Mouse (Mus musculus) megakaryocyte, embryonic 14.5 days (primary cell): ENCODE data around the gene Rapsn. TPM values are rescaled to one million over a fixed set of nuclear protein-coding genes. Genes with fewer than 3 reads are reported as not detected.
A peak's percentile ranks its signal among the peaks of the same experiment; 100 is the strongest.
"Not testable (repeated sequence)": the region's sequence is repeated elsewhere in the genome, so short reads cannot be mapped to it uniquely, and the experiment has no call there.

Experiments
- H3K27me3 ChIP-seq: replicated peaks from 2 replicates; pipeline ENCODE3; 2012; ENCODE audit warnings: inconsistent platforms
- H3K36me3 ChIP-seq: replicated peaks from 2 replicates; pipeline ENCODE3; 2012; ENCODE audit warnings: low read length, inconsistent platforms, mixed read lengths
- H3K4me1 ChIP-seq: 2 replicates; pipeline ENCODE4 v1.6.1; 2012; ENCODE audit warnings: inconsistent platforms
- H3K4me3 ChIP-seq: replicated peaks from 2 replicates; pipeline ENCODE3; 2012; ENCODE audit warnings: moderate library complexity, mild to moderate bottlenecking, inconsistent platforms
- H3K9me3 ChIP-seq: 2 replicates; pipeline ENCODE4 v1.6.1; 2012; ENCODE audit warnings: inconsistent platforms
- FLI1 ChIP-seq: IDR thresholded peaks from 2 replicates; pipeline ENCODE4 v1.6.1; 2012; ENCODE audit warnings: low read length, inconsistent platforms, mixed read lengths
- GATA1 ChIP-seq: IDR thresholded peaks from 3 replicates; pipeline ENCODE4 v1.6.1; 2012; ENCODE audit warnings: mixed read lengths, low read length, inconsistent platforms, borderline replicate concordance
- polyA plus RNA-seq: library from polyadenylated mRNA; stranded (reverse); fragments of >175 nt; gene quantifications from 2 replicates; pipeline ENCODE4 v1.2.3, GENCODE M21; 2012; ENCODE audit warnings: low replicate concordance; ENCODE audit not compliant: insufficient read depth

Gene Rapsn
- polyA plus RNA-seq, 1 experiment, result 10.3 TPM

DNA sequence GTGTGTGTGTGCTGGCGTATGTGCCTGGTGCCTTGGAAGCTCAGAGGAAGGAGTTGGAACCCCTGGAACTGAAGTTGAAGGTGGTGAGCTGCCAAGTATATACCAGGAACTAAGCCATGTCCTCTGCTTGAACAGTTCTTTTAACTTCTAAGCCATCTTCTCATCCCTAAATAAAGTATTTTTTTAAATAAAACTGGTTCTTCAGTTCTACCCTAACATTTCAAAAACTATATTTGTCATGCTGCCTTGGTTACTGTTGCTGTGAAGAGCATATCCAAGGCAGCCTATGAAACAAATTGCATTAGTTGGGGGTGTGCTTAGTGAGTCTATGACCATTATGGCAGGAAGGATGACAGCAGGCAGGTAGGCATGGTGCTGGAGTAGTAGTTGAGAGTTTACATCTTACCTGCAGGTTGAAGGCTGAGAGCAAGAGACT is 10.3 kb upstream of the Rapsn start:
- H3K27me3 ChIP-seq, result no peaks in the 10 kb centered on the region
- H3K36me3 ChIP-seq, result peaks cover 39% of the 10 kb centered on the region
- no peak overlapping the region for H3K4me3 ChIP-seq
- no peaks in the 10 kb centered on the region for H3K9me3 ChIP-seq
- TF ChIP-seq FLI1 (no peak), GATA1 (no peak)
- H3K4me1 ChIP-seq, result peaks cover 49% of the 10 kb centered on the region

GRCm38 (mm10) chr2:91026491-91026890 is 8.9 kb upstream of the Rapsn start:
- peaks cover 29% of the 10 kb centered on the region for H3K36me3 ChIP-seq
- peaks cover 52% of the 10 kb centered on the region for H3K4me1 ChIP-seq
- no peak overlapping the region for H3K4me3 ChIP-seq

DNA sequence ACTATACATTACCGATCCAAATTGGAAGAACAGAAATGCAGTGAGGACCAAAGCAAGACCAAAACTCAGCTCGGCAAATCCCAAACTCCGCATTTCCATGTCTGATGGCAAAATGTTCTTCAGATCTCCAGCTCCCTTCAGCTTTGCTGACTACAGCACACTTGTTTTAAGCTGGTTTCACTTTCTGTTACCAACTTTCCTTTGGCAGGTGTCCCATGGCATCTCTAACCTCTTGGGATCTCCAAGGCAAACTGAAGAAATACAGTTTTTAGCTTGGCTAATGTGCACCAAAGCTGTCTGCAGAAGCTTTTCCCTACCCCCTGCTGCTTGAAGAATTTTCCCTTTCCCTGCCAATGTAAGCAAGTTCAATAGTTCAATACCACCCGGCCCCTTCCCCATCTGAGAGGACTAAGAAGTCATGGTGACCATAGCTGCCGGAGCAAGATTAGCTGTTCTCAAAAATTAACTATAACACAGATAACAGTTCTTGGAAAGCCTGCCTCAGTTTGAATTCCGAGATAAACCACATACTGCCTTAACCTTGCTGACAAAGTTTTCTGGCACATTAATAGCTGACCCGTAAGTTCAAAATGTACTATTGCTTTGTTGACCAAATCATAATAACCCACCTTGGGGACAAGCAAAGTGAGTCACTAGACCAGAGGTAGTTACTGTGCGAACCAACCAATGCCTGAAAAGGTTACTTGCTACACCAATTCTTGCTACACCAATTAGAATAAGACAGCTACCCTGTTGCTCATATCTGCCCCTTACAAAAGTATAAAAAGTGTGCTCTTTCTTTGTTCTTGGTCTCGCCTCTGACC is 7.8 kb upstream of the Rapsn start:
- Histone ChIP-seq H3K27me3 (no peaks in the 10 kb centered on the region), H3K9me3 (no peaks in the 10 kb centered on the region), H3K36me3 (peaks cover 26% of the 10 kb centered on the region), H3K4me3 (peak overlapping the region; percentile 72), H3K4me1 (peaks cover 57% of the 10 kb centered on the region)
- TF ChIP-seq FLI1 (no peak), GATA1 (no peak)

More at GRCm38 (mm10) chr2:91026491-91026890, 8.9 kb upstream of the Rapsn start:
- H3K27me3 ChIP-seq, result no peaks in the 10 kb centered on the region
- H3K9me3 ChIP-seq, result no peaks in the 10 kb centered on the region
- TF ChIP-seq GATA1 (no peak), FLI1 (no peak)

DNA sequence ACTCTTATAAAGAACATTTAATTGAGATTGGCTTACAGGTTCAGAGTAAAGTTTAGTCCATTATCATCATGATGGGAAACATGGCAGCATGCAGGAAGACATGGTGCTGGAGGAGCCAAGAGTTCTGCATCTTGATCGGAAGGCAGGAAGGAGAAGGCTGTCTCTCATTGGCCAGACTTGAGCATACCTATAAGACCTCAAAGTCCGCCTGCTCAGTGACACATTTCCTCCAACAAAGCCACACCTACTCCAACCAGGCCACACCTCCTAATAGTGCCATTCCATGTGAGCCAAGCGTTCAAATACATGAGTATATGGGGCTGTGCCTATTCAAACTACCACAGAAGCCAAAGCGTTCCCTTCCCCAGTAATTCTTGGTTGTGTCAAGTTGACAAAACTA is 4.2 kb upstream of the Rapsn start:
- Histone ChIP-seq H3K4me3 (no peak overlapping the region), H3K9me3 (no peaks in the 10 kb centered on the region), H3K4me1 (peaks cover 63% of the 10 kb centered on the region), H3K36me3 (no peaks in the 10 kb centered on the region), H3K27me3 (peaks cover 8% of the 10 kb centered on the region)
- TF ChIP-seq FLI1, result no peak

- no peak overlapping the region for H3K4me3 ChIP-seq
Measured at GRCm38 (mm10) chr2:91033000-91033399, 2.4 kb upstream of the Rapsn start.

GRCm38 (mm10) chr2:91041786-91042185 is 6.4 kb downstream of the Rapsn start:
- H3K4me3 ChIP-seq, result no peak overlapping the region
- TF ChIP-seq GATA1 (no peak), FLI1 (no peak)
- peaks cover 62% of the 10 kb centered on the region for H3K4me1 ChIP-seq
- no peaks in the 10 kb centered on the region for H3K27me3 ChIP-seq
- H3K9me3 ChIP-seq, result peaks cover 4% of the 10 kb centered on the region; the same call in 1 of the 2 replicates
- H3K36me3 ChIP-seq, result peaks cover 4% of the 10 kb centered on the region

More at GRCm38 (mm10) chr2:91033000-91033399, 2.4 kb upstream of the Rapsn start:
- Histone ChIP-seq H3K27me3 (peaks cover 12% of the 10 kb centered on the region), H3K9me3 (no peaks in the 10 kb centered on the region), H3K4me1 (peaks cover 46% of the 10 kb centered on the region), H3K36me3 (no peaks in the 10 kb centered on the region)
- TF ChIP-seq GATA1 (no peak), FLI1 (no peak)

DNA sequence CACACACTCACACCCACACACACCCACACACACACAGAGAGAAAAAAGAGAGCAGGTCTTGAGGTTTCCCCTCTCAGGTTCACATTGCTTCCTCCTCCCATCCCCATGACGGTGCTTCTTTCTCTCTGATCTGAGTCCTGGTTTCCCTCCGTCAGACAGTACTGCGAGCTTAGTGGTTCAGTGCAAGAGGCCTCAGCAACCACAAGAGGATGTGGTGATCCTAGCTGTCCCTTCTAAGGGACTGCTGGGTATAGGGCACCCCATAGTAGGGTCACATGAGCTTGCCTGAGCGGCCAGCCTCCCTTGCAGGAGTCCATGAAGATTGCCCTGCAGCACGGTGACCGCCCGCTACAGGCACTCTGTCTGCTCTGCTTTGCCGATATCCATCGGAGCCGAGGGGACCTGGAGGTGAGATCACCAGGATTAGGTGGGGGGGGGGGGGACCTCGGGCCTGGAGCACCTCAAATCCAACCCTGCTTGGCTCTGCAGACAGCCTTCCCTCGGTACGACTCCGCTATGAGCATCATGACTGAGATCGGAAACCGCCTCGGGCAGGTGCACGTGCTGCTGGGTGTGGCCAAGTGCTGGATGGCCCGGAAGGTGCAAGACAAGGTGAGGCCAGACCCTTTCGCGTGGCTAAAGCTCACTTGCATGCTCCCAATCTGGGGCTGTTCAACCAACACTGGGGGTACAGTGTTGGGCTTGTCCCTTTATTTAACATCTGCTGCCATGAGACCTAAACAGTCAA is 7.4 kb downstream of the Rapsn start:
- H3K4me1 ChIP-seq, result peaks cover 69% of the 10 kb centered on the region
- H3K4me3 ChIP-seq, result peak overlapping the region; percentile 88

DNA sequence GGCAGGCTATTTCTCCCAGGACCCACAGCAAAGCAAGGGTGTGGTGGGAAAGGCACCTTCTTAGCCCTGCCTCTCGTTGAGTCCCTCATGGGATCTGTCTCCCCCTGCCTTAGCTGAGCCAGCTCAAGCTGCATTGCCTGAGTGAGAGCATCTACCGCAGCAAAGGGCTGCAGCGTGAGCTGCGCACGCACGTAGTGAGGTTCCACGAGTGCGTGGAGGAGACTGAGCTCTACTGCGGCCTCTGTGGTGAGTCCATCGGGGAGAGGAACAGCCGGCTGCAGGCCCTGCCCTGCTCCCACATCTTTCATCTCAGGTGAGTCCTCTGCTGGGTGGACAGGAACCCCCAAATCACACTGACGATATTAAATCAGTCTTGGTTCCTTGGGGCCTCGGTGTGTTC is 9.3 kb downstream of the Rapsn start:
- no peaks in the 10 kb centered on the region for H3K27me3 ChIP-seq
- TF ChIP-seq GATA1 (no peak), FLI1 (no peak)

More for the DNA sequence above, 7.4 kb downstream of the Rapsn start:
- peaks cover 4% of the 10 kb centered on the region; the same call in 1 of the 2 replicates for H3K9me3 ChIP-seq
- H3K36me3 ChIP-seq, result peaks cover 4% of the 10 kb centered on the region
- TF ChIP-seq GATA1 (no peak), FLI1 (no peak)
- H3K27me3 ChIP-seq, result no peaks in the 10 kb centered on the region

DNA sequence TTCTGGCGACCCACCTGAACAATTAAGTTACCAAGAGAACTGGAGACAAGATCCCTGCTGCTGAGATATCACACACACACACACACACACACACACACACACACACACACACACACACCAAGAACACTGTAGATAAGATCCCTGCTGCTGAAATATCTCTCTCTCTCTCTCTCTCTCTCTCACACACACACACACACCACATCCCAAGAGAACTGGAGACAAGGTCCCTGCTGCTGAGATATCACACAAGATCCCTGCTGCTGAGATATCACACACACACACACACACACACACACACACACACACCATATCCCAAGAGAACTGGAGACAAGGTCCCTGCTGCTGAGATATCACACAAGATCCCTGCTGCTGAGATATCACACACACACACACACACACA is 10.4 kb downstream of the Rapsn start:
- H3K4me3 ChIP-seq, H3K9me3 ChIP-seq, H3K27me3 ChIP-seq: not testable (repeated sequence)
- H3K4me1 ChIP-seq, result peaks cover 74% of the 10 kb centered on the region
- peaks cover 10% of the 10 kb centered on the region for H3K36me3 ChIP-seq

More for the DNA sequence above, 9.3 kb downstream of the Rapsn start:
- Histone ChIP-seq H3K4me3 (peak overlapping the region; percentile 7), H3K4me1 (peaks cover 74% of the 10 kb centered on the region), H3K36me3 (peaks cover 4% of the 10 kb centered on the region), H3K9me3 (peaks cover 4% of the 10 kb centered on the region; the same call in 1 of the 2 replicates)

DNA sequence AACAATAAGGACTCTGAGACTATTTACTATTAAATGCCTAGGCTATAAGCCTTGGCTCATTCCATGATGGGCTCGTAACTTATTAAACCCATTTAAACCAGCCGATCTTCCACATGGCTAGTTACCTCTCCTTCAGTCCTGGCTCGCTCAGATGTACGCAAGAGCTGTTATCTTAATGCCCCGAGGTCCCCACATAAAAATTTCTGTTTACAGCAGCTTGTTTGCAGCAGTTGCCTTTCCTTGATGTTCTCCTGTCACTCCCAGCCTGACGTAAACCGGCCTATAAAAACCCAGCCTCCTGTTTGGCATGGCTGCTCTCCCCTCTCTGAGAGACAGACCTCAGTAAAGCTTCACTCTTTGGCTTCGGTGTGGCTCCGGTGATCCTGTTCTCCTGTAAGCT is 11.9 kb downstream of the Rapsn start:
- no peaks in the 10 kb centered on the region for H3K27me3 ChIP-seq

More for the DNA sequence above, 11.9 kb downstream of the Rapsn start:
- Histone ChIP-seq H3K4me3 (no peak overlapping the region), H3K4me1 (peaks cover 71% of the 10 kb centered on the region), H3K36me3 (peaks cover 13% of the 10 kb centered on the region), H3K9me3 (no peaks in the 10 kb centered on the region)
- TF ChIP-seq FLI1 (no peak), GATA1 (no peak)
